Mouse (Mus musculus) olfactory bulb, adult 2 months (tissue): ENCODE results near the gene Racgap1.

ENCODE experiments used
- CTCF ChIP-seq: fragments of 200-500 bp; IDR thresholded peaks from 2 replicates; pipeline ENCODE4 v1.5.1; 2012; ENCODE audit warnings: low read depth, mild to moderate bottlenecking, low read length, moderate library complexity; ENCODE audit not compliant: insufficient read depth
- POLR2A ChIP-seq: fragments of 200-500 bp; IDR thresholded peaks from 2 replicates; pipeline ENCODE4 v1.6.1; 2012; ENCODE audit warnings: mild to moderate bottlenecking, low read depth, low read length, moderate library complexity; ENCODE audit not compliant: insufficient read depth

GRCm38 (mm10) chr15:99631618-99632017 is 19.8 kb downstream of the Racgap1 start:
- TF ChIP-seq POLR2A, result no peak
- no peak for TF ChIP-seq CTCF
